Mouse (Mus musculus): ENCODE measurements around the gene Pfdn6.

Gene Pfdn6

DNA sequence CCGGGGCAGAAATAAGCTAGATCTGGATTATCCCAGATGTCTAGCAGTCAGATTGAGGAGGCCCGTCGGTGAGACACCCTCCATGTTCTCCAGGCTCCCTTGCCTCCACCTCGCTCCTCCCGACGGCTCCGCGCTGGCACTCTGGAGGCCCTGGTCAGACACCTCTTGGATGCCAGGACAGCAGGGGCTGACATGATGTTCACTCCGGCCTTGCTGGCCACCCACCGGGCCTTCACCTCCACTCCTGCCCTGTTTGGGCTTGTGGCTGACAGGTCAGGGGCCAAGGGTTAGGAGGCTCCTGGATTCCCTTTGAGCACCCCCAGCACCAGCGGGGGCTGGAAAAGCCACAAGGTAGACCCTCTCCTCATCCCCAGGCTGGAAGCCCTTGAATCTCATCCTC, 8.2 kb downstream of the Pfdn6 start:
- DNase-seq (ENCODE audit: inconsistent ontology term) = no peak

DNA sequence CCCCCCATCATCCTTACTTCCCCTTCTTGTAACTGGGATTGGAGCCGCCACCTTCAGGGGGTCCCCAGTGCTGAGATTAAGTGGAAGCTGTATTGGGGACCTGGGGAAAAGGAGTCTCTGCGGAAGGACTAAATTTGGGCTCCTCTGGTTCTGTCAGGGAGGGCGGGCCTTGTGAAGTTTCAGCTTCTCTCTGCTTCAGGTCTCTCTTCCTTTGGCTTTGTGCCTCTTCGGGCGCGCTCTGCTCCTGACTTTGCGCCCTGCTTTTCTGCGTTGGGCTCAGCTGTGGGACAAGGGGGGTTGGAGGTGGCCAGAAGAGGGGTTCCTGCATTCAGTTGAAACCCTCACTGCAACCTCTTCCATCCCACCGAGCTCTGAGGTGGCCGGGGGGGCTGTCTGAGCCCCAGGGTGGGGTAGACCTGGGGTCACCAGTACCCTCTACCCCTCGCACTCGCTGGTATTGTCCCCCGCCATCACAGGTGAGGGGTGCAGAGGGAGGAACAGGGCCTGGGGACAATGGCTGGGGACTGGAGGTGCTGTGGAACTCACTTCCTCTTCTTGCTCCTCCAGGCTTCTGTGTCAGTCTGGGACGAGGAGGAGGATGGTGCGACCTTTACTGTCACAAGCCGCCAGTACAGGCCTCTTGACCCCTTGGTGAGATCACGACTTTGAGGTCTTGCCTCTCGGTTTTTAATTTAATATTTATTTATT, 8.8 kb downstream of the Pfdn6 start:
- DNase-seq (ENCODE audit: inconsistent ontology term) = no peak

DNA sequence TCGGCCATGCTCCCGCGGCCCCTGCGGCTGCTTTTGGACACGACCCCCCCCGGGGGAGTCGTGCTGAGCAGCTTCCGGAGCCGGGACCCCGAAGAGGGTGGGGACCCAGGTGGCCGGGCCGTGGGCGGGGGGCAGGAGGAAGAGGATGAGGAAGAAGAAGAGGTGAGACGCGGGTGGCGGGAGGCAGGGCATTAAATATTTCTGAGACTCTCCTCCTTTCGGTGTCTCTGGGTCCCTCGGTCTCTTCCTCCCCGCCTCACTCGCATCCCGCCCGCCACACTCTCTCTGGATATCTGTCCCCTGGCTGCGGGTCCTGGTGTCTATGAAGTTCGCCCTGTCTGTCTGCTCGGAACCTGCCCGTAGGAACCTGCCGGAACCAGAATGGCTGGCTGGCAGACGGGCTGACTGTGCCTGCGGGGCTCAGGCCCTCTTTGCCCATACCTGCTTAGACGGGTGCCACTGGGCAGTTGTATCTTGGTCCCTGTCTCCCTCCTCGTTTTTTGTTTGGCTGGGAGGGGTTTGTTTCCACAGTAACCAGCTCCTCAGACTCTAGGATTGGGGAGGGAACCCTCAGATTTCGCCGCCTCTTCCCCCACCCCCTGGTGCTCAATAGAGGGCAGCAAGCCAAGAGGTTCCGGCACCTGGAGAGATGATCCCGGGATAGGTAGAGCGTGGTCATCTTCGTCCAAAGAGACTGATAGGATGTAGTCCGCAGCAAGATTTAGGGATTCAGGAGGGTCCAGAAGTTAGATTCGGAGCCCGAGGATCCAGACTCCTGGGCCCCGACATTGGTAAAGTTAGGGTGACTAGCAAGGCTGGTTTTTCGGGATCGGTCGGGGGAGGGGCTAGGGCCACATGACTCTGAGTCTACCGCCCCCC, 9.6 kb downstream of the Pfdn6 start:
- peak; percentile 77 for DNase-seq (ENCODE audit: inconsistent ontology term)

DNA sequence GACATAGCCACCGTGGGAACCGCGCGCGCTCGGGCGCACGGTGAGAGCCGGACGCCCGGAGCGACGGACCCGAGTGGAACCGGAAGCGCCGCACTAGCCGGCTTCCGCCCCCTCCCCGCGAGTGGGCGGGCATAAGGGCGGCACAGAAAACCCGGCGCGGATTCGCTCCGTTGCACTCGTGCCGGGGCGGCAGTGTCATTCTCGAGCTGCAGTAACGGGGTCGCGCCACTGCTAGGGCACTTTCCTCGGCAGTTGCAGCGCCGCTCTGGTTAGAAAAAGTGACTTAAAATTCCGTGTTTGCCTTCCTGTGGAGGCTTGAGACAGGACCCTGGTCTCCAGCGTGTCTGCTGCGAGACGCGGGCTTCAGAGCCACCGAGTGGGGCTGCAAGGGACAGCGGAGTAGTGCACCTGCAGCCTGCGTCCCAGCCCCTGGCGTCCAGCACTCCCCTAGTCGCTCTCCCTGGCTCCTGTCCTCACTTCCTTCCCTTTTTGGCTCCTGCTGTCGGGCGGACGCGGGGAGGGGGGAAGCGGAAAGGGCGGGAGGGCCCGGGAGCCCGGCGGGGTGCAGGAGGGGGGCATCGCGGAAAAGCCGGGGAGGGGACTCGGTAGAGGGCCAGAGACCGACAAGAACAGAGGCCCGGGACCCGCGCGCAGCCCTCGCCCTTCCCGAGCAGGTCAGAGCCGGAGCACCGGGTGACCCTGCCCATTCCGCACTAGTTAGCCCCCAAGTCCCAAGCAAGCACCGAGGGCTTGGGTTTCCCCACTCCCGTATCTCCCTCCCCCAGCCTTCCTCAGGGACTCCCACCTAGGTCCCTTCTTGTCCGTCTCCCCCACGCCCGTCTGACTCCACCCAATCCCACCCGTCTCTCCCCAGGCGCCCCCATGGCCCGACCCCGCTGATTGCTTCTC, 10.5 kb downstream of the Pfdn6 start, which contains the start of gene Rgl2:
Gene Rgl2 (plus strand): TSS at position 173 of the 909 bp plus-strand sequence.
- peak; percentile 95 for DNase-seq (ENCODE audit: inconsistent ontology term)

DNA sequence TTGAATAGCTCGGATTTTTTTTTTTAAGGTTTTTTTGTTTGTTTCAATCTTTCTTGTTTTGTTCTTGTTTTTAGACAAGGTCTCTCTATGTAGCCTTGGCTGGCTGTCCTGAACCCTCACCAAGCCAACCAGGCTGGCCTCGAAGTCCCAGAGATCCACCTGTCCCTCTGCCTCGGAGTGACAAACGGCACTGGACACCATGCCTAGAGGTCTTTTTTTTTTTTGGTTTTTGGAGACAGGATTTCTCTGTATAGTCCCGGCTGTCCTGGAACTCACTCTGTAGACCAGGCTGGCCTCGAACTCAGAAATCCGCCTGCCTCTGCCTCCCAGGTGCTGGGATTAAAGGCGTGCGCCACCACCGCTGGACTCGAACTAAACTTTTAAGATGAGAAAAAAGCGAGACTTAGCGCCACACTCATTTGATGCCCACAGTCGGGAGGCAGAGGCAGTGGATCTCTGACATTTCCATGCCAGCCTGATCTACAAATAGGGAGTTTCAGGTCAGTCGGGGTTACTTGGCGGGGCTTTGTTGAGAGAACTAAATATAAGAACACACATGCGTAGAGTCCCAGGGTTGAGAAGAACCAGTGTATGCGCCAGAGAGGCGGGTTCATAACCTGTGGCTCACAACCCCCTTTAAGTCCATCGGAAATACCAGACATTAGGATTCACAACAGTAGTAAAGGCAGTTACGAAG, 11.7 kb downstream of the Pfdn6 start:
- DNase-seq (ENCODE audit: inconsistent ontology term) = no peak

- DNase-seq (ENCODE audit: inconsistent ontology term) = no peak
Measured at GRCm38 (mm10) chr17:33926207-33926932, 13.8 kb downstream of the Pfdn6 start.

DNA sequence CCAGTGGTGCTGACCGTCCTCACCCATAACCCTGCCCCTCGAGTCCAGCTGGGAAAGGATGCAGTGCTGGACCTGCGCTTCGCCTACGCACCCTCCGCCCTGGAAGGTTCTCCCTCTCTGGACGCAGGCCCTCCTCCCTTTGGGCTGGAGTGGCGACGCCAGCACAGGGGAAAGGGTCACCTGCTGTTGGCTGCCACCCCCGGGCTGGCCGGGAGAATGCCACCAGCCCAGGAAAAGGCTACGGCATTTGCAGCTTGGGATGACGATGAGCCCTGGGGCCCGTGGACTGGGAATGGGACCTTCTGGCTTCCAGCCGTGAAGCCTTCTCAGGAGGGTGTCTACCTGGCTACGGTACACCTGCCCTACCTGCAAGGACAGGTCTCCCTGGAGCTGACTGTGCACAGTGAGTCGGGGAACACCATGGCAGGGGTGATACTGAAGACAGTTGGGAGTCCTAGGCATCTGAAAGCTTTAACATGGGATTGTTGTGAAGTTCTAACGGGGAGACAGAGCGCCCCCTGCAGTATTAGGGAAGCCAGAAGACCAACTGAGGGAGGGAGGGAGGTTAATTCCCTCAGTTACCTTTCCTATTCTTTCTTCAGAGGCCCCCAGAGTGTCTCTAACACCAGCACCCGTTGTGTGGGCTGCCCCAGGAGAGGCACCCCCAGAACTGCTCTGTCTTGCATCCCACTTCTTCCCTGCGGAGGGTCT, 14.6 kb downstream of the Pfdn6 start:
- DNase-seq (ENCODE audit: inconsistent ontology term) = no peak

- DNase-seq (ENCODE audit: inconsistent ontology term) = no peak
Measured at GRCm38 (mm10) chr17:33924577-33925283, 15.4 kb downstream of the Pfdn6 start.

- no peak for DNase-seq (ENCODE audit: inconsistent ontology term)
Measured at GRCm38 (mm10) chr17:33921361-33921760, 18.8 kb downstream of the Pfdn6 start.

DNA sequence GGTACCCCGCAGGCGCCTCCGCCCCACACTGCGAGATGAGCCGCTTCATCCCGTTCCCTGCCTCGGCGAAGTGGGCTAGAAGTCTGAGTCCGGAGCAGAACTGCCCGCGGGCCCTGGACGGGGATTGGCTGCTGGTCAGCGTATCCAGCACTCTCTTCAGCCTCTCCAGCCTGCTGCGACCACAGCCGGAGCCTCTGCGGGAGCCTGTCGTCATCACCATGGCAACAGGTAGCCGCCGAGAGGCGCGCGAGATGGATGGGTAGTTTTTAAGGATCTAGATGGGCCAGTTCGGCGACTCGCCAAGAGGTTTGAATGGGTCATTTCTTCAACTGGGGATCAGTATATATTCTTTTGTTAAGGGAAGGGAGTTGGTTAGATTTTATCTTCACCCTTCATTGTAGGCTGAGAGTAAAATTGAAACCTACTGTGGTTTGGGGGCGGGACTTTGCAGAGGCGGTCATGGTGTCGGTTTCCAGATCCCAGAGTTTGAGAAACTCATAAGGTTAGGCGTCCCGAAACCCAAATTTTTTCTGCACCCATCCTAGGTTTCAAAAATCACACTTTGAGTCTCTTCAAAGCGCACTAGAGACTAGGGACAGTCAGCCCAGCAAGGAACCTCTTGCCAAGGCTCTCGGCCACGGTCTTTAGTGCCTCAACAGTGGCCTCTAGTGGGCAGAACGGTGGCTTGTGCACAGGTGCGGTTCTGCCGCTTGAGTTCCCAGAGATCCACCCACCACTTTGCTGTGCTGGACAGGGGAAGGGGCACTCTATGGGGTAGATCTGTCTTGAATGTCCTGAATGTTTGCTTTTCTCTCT, 19.7 kb downstream of the Pfdn6 start:
- DNase-seq (ENCODE audit: inconsistent ontology term) = peak; percentile 92

DNA sequence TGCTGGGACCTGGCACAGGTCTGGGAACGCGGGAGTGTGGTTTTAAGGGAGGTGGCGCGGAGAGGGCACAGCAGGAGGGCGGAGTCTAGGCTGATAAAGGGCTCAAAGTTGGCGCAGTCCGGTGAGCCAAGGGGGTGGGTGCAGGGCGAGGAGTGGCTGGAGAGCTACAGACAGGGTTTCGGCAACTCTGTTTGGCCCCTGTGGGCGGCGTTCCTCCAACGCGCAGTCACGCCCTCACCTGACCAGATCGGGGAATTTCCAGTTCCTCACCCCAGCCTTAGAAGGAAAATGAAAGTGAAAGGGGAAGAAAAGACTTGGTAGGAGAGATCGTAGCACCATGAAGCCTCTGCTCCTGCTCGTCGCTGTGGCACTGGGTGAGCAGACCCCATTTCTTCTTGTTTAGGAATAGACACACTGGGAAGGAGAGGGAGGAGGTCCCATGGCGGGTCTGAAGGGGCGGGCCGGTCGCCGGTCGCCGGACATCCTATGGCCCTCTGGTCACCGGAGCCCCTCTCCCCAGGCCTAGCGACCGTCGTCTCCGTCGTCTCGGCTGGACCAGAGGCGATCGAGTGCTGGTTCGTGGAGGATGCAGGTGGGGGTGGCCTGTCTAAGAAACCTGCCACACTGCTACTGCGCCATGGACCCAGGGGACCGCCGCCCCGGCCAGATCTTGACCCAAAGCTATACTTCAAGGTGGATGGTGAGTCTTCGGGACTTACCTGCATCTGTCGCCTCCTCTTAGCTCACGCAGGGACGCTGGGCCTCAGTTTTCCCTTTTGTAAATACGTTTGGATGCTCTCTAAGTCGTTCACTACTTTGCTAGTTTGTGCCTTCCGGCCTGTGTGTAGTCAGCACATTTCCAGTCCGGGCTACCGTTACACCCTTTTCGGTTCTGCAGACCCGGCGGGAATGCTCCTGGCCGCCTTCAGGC, 20.5 kb downstream of the Pfdn6 start:
- DNase-seq (ENCODE audit: inconsistent ontology term) = peak; percentile 87

GRCm38 (mm10) chr17:33918293-33919203, 21.6 kb downstream of the Pfdn6 start:
- no peak for DNase-seq (ENCODE audit: inconsistent ontology term)

GRCm38 (mm10) chr17:33917656-33918292, 22.4 kb downstream of the Pfdn6 start:
- no peak for DNase-seq (ENCODE audit: inconsistent ontology term)

- no peak for DNase-seq (ENCODE audit: inconsistent ontology term)
Measured at GRCm38 (mm10) chr17:33916847-33917655, 23.1 kb downstream of the Pfdn6 start.

DNA sequence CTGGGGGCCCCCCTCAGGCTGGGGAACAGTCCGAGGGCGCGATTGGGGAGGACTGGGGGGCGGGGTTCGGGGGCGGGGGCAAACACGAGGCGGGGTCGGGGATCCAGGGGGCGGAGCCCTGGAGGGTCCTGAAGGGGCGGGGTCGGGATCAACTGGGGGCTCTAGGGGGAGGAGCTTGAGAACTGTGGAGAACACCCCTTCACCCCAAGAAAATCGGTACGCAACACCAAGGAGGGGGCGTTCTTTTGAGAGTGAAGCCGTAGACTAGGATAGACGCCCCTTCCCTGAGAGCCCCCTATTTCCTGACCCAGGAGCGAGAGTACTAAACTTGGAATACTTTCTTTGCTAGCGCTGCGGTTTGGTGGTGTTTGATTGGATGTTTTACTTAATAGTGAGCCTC, 23.8 kb downstream of the Pfdn6 start:
- DNase-seq (ENCODE audit: inconsistent ontology term) = no peak
